Comparison of ENCODE assay signal across 28 mouse cellular contexts in genomic region chr3:86849337-86849736, GRCm38 (mm10).
DNase-seq lines count a peak whose midpoint lies in the region; ATAC-seq lines count a peak whose summit lies in the region.
"Had no signal": no experiment of that assay in that cellular context is flagged by ENCODE, and none has a peak within 500 bp of the region (broad histone marks: within the 10 kb centered on the region; RNA-seq: fewer than 3 reads in every experiment).

No protein-coding gene starts in this region.

- H3K9me3 ChIP-seq in embryonic facial prominence, embryonic 12.5 days, result no peaks in the 10 kb centered on the region
- no peaks in the 10 kb centered on the region for H3K9me3 ChIP-seq in midbrain, embryonic 13.5 days
- H3K9me3 ChIP-seq: embryonic facial prominence, embryonic 13.5 days; forebrain, embryonic 10.5 days; forebrain, embryonic 13.5 days; G1E; heart, embryonic 12.5 days; heart, embryonic 15.5 days; hindbrain, embryonic 15.5 days had no signal

- 59% methylated on average over 2 of the region's 2 CpGs for WGBS in embryonic facial prominence, embryonic 12.5 days
- 86% methylated on average over 2 of the region's 2 CpGs for WGBS in midbrain, embryonic 13.5 days

- no peaks in the 10 kb centered on the region for H3K27me3 ChIP-seq in embryonic facial prominence, embryonic 12.5 days
- no peaks in the 10 kb centered on the region for H3K27me3 ChIP-seq in midbrain, embryonic 13.5 days
- H3K27me3 ChIP-seq: CH12.LX; embryonic facial prominence, embryonic 13.5 days; forebrain, embryonic 13.5 days; heart, embryonic 12.5 days; heart, embryonic 15.5 days; hindbrain, embryonic 15.5 days; Patski had no signal

- peaks cover 60% of the 10 kb centered on the region for H3K4me1 ChIP-seq in embryonic facial prominence, embryonic 12.5 days
- H3K4me1 ChIP-seq in midbrain, embryonic 13.5 days (replicated peaks), result peaks cover 65% of the 10 kb centered on the region

- intact Hi-C loops in heart, postnatal 10 days (cut with DNase I), result no loop called here

- no peaks in the 10 kb centered on the region for H3K36me3 ChIP-seq in embryonic facial prominence, embryonic 12.5 days
- H3K36me3 ChIP-seq in midbrain, embryonic 13.5 days, result no peaks in the 10 kb centered on the region
- H3K36me3 ChIP-seq: embryonic facial prominence, embryonic 13.5 days; forebrain, embryonic 10.5 days; G1E; heart, embryonic 12.5 days; heart, embryonic 15.5 days; hindbrain, embryonic 15.5 days had no signal

- H3K4me2 ChIP-seq in embryonic facial prominence, embryonic 12.5 days (replicated peaks), result no peak overlapping the region
- H3K4me2 ChIP-seq in midbrain, embryonic 13.5 days (replicated peaks), result no peak overlapping the region
- H3K4me2 ChIP-seq: heart, embryonic 12.5 days; heart, embryonic 15.5 days; hindbrain, embryonic 15.5 days had no signal

- no peak overlapping the region for H3K4me3 ChIP-seq in embryonic facial prominence, embryonic 12.5 days
- no peak overlapping the region for H3K4me3 ChIP-seq in midbrain, embryonic 13.5 days (replicated peaks)
- H3K4me3 ChIP-seq: embryonic facial prominence, embryonic 13.5 days; forebrain, embryonic 10.5 days; forebrain, embryonic 13.5 days; heart, embryonic 12.5 days; heart, embryonic 15.5 days; hindbrain, embryonic 15.5 days had no signal

- no peak overlapping the region for H3K9ac ChIP-seq in embryonic facial prominence, embryonic 12.5 days
- no peak overlapping the region for H3K9ac ChIP-seq in midbrain, embryonic 13.5 days (replicated peaks)
- H3K9ac ChIP-seq: embryonic facial prominence, embryonic 13.5 days; forebrain, embryonic 13.5 days; heart, embryonic 12.5 days; heart, embryonic 15.5 days; hindbrain, embryonic 15.5 days had no signal

- peak; percentile 29 for DNase-seq in heart, adult 11 months
- no peak for DNase-seq in heart, postnatal 10 days
- no peak for DNase-seq in cerebellum, postnatal 36 days
- DNase-seq: adrenal gland, postnatal 10 days; adrenal gland, postnatal 36 days; cerebellum, adult 18-20 months; cerebellum, adult 9-10 months; cerebellum, postnatal 25 days; embryo, embryonic 11 days; gastrocnemius, postnatal 10 days; heart, adult 18-20 months; heart, postnatal 14 days; heart, postnatal 4 days had no signal

- peak; percentile 50 for ATAC-seq in CD4-positive, CD25-positive, alpha-beta regulatory T cell, adult 4 months
- ATAC-seq in embryonic facial prominence, embryonic 12.5 days (ENCODE audit: insufficient number of reproducible peaks, insufficient read depth, low FRiP score, low TSS enrichment), result no peak
- peak; percentile 28 for ATAC-seq in inflammation-experienced regulatory T-cells, adult 6 months
- ATAC-seq in midbrain, embryonic 13.5 days, result no peak
- ATAC-seq: forebrain, embryonic 13.5 days; forebrain, embryonic 16.5 days; intestine, embryonic 16.5 days; Patski had no signal

- 0 out of 2 replicates have a peak overlapping the region, but pooled peaks have one; percentile 46 for H3K27ac ChIP-seq in embryonic facial prominence, embryonic 12.5 days
- H3K27ac ChIP-seq in midbrain, embryonic 13.5 days, result no peak overlapping the region
- H3K27ac ChIP-seq: forebrain, embryonic 10.5 days; heart, embryonic 15.5 days had no signal

Comparison
In these comparisons a context has a peak if more than half of its experiments do, and no peak if none do; other contexts are left out.
1. ATAC-seq: peak in CD4-positive, CD25-positive, alpha-beta regulatory T cell, adult 4 months (single experiment) and inflammation-experienced regulatory T-cells, adult 6 months (single experiment); none in embryonic facial prominence, embryonic 12.5 days (single experiment) and midbrain, embryonic 13.5 days (single experiment).